Comparison of ENCODE assay signal across 10 mouse cellular contexts in the genomic region with DNA sequence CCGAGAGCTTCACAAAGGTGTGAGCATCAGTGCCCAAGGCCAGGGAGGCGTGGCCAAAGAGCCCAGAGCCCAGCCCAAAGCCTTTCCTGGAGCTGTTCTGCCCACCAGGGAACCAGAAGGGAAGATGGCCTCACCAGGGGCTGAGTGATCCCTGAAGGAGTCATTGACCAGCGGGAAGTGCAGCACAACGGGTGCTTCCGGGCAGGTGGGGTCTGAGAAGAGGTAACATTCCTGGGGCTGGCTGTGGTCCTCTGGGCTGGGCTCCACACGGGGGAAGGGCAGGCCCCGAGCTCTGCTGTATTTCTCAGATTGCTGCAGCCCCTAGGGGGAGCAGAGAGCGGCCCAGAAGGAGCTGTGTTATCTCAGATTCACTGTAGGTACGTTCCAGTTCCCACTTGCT. TPM values are rescaled to one million over a fixed set of nuclear protein-coding genes. Genes with fewer than 3 reads are reported as not detected.
DNase-seq lines count a peak whose midpoint lies in the region; ATAC-seq and TF ChIP-seq lines count a peak whose summit lies in the region.
"Had no signal": no experiment of that assay in that cellular context is flagged by ENCODE, and none has a peak within 500 bp of the region (broad histone marks: within the 10 kb centered on the region; RNA-seq: fewer than 3 reads in every experiment).

No protein-coding gene starts in this region.

- H3K4me1 ChIP-seq in heart, embryonic 10.5 days, result peaks cover 16% of the 10 kb centered on the region
- H3K4me1 ChIP-seq in heart, adult 2 months (ENCODE audit: control insufficient read depth, insufficient read depth, low read length), result no peaks in the 10 kb centered on the region
- no peaks in the 10 kb centered on the region for H3K4me1 ChIP-seq in embryonic facial prominence, embryonic 13.5 days

- peak overlapping the region; percentile 42 for H3K4me3 ChIP-seq in heart, embryonic 10.5 days
- H3K4me3 ChIP-seq in heart, adult 2 months, result no peak overlapping the region
- H3K4me3 ChIP-seq in embryonic facial prominence, embryonic 13.5 days, result peak overlapping the region; percentile 6; the same call in 1 of the 2 replicates

- H3K79me2 ChIP-seq in heart, adult 2 months (replicated peaks; ENCODE audit: control insufficient read depth, insufficient read depth, low read length), result no peaks in the 10 kb centered on the region

- ATAC-seq in embryonic facial prominence, embryonic 13.5 days (ENCODE audit: insufficient number of reproducible peaks, insufficient read depth, low FRiP score, low TSS enrichment, low read depth), result 0 out of 2 replicates have a peak, but pooled peaks have one; percentile 43
- ATAC-seq in megakaryocyte progenitor cell, adult 5-6 weeks (replicated peaks; ENCODE audit: poor library complexity), result peak; percentile 83
- ATAC-seq in erythroid progenitor cell, adult 5-6 weeks (replicated peaks; ENCODE audit: low FRiP score, poor library complexity, severe bottlenecking), result no peak
- ATAC-seq: Patski had no signal

- H3K36me3 ChIP-seq in heart, embryonic 10.5 days, result no peaks in the 10 kb centered on the region
- no peaks in the 10 kb centered on the region for H3K36me3 ChIP-seq in heart, adult 2 months (ENCODE audit: control insufficient read depth, insufficient read depth, low read length)
- no peaks in the 10 kb centered on the region for H3K36me3 ChIP-seq in embryonic facial prominence, embryonic 13.5 days

- no peak overlapping the region for H3K9ac ChIP-seq in heart, adult 2 months (ENCODE audit: low read depth, low read length)
- no peak overlapping the region for H3K9ac ChIP-seq in embryonic facial prominence, embryonic 13.5 days

- peak overlapping the region; percentile 32 for H3K4me2 ChIP-seq in embryonic facial prominence, embryonic 13.5 days

- WGBS in heart, embryonic 10.5 days, result 2% methylated on average over 9 of the region's 9 CpGs
- WGBS in heart, adult 2 months, result 5% methylated on average over 9 of the region's 9 CpGs
- WGBS in embryonic facial prominence, embryonic 13.5 days, result 6% methylated on average over 9 of the region's 9 CpGs

- DNase-seq in heart, embryonic 10.5 days (ENCODE audit: low spot score), result no peak
- no peak for DNase-seq in heart, adult 2 months
- peak; percentile 14 to 26 for DNase-seq in B cell, adult 2 months
- no peak for DNase-seq in adipocyte (ENCODE audit: low spot score)
- DNase-seq in layer of hippocampus, postnatal 36 days, result no peak

- intact Hi-C loops in heart, adult 2 months (cut with DNase I), result no loop called here

- peaks cover 41% of the 10 kb centered on the region for H3K27me3 ChIP-seq in heart, embryonic 10.5 days (ENCODE audit: insufficient read depth, poor library complexity, severe bottlenecking)
- H3K27me3 ChIP-seq in heart, adult 2 months (ENCODE audit: control insufficient read depth, insufficient read depth, low read length), result no peaks in the 10 kb centered on the region
- peaks cover 10% of the 10 kb centered on the region for H3K27me3 ChIP-seq in embryonic facial prominence, embryonic 13.5 days

- H3K27ac ChIP-seq in heart, embryonic 10.5 days, result 0 out of 2 replicates have a peak overlapping the region, but pooled peaks have one; percentile 23
- no peak overlapping the region for H3K27ac ChIP-seq in heart, adult 2 months
- H3K27ac ChIP-seq in embryonic facial prominence, embryonic 13.5 days, result no peak overlapping the region

- no peak for TF ChIP-seq POLR2A in heart, adult 2 months (IDR thresholded peaks at IDR 0.05; ENCODE audit: insufficient read depth, low read depth, low read length)

- TF ChIP-seq CTCF in heart, adult 2 months (IDR thresholded peaks at IDR 0.05), result no peak

- no peak for TF ChIP-seq EP300 in heart, adult 2 months (IDR thresholded peaks at IDR 0.05; ENCODE audit: insufficient read depth, low read depth, low read length)

- H3K9me3 ChIP-seq in heart, embryonic 10.5 days, result no peaks in the 10 kb centered on the region
- H3K9me3 ChIP-seq in embryonic facial prominence, embryonic 13.5 days, result no peaks in the 10 kb centered on the region

RNA-seq across cellular contexts. Expression of a gene that starts 20.4 kb away (rescaled TPM):
- polyA plus RNA-seq in heart, embryonic 10.5 days (2016; fragmentation: Nextera tagmentation; extraction: Ambion mirVana), result 0.04 TPM in 1 of 2 replicates, not detected in the other
- not detected for total RNA-seq in heart, adult 2 months (2021)
- not detected in 2 replicates for polyA plus RNA-seq in heart, adult 2 months (2012; rRNA removed)
- 0.11 TPM in 1 of 2 replicates, not detected in the other for polyA plus RNA-seq in embryonic facial prominence, embryonic 13.5 days (2015; fragmentation: Nextera tagmentation; extraction: Ambion mirVana)
- total RNA-seq in megakaryocyte progenitor cell, adult 5-6 weeks (2015), result not detected in 2 replicates
- total RNA-seq in megakaryocyte progenitor cell, adult 5-6 weeks (2017), result not detected in 2 replicates
- total RNA-seq in layer of hippocampus, postnatal 36 days (2021), result not detected
- total RNA-seq in erythroid progenitor cell, adult 5-6 weeks (2015; ENCODE audit: low replicate concordance), result not detected in 2 replicates
- not detected in 2 replicates for total RNA-seq in erythroid progenitor cell, adult 5-6 weeks (2017; ENCODE audit: low replicate concordance)
- total RNA-seq: liver, adult 2 months had no signal
- polyA plus RNA-seq: liver, adult 2 months; Patski had no signal

RNA-seq across cellular contexts. Expression of a gene that starts 23.5 kb away (rescaled TPM):
- 0.52 and 0.54 TPM in 2 replicates for polyA plus RNA-seq in heart, embryonic 10.5 days (2016; fragmentation: Nextera tagmentation; extraction: Ambion mirVana)
- 1 to 10 TPM; 3.5 to 4.0 TPM for total RNA-seq in heart, adult 2 months (2021)
- 5.9 and 8.4 TPM in 2 replicates for polyA plus RNA-seq in heart, adult 2 months (2012; rRNA removed)
- polyA plus RNA-seq in embryonic facial prominence, embryonic 13.5 days (2015; fragmentation: Nextera tagmentation; extraction: Ambion mirVana), result 0.07 TPM in 2 replicates
- not detected in 2 replicates for total RNA-seq in megakaryocyte progenitor cell, adult 5-6 weeks (2015)
- not detected in 2 replicates for total RNA-seq in megakaryocyte progenitor cell, adult 5-6 weeks (2017)
- 10 to 100 TPM; 10.2 to 10.3 TPM for total RNA-seq in layer of hippocampus, postnatal 36 days (2021)
- not detected in 2 replicates for total RNA-seq in erythroid progenitor cell, adult 5-6 weeks (2015; ENCODE audit: low replicate concordance)
- not detected in 2 replicates for total RNA-seq in erythroid progenitor cell, adult 5-6 weeks (2017; ENCODE audit: low replicate concordance)
- total RNA-seq: liver, adult 2 months had no signal
- polyA plus RNA-seq: liver, adult 2 months had no signal

RNA-seq across cellular contexts. Expression of a gene that starts 45.3 kb away (rescaled TPM):
- polyA plus RNA-seq in heart, embryonic 10.5 days (2016; fragmentation: Nextera tagmentation; extraction: Ambion mirVana), result 0.05 TPM in 1 of 2 replicates, not detected in the other
- not detected for total RNA-seq in heart, adult 2 months (2021)
- polyA plus RNA-seq in heart, adult 2 months (2012; rRNA removed), result 0.08 TPM in 1 of 2 replicates, not detected in the other
- polyA plus RNA-seq in embryonic facial prominence, embryonic 13.5 days (2015; fragmentation: Nextera tagmentation; extraction: Ambion mirVana), result 0.18 and 0.25 TPM in 2 replicates
- not detected in 2 replicates for total RNA-seq in megakaryocyte progenitor cell, adult 5-6 weeks (2015)
- not detected in 2 replicates for total RNA-seq in megakaryocyte progenitor cell, adult 5-6 weeks (2017)
- total RNA-seq in layer of hippocampus, postnatal 36 days (2021), result not detected
- total RNA-seq in erythroid progenitor cell, adult 5-6 weeks (2015; ENCODE audit: low replicate concordance), result not detected in 2 replicates
- not detected in 2 replicates for total RNA-seq in erythroid progenitor cell, adult 5-6 weeks (2017; ENCODE audit: low replicate concordance)
- polyA plus RNA-seq: Patski had no signal

Comparison
In these comparisons a context has a peak if more than half of its experiments do, and no peak if none do; other contexts are left out.
1. DNase-seq: peak in B cell, adult 2 months (2 of 2); none in heart, embryonic 10.5 days (single experiment), heart, adult 2 months (0 of 2), adipocyte (single experiment) and layer of hippocampus, postnatal 36 days (0 of 2).
2. RNA of a gene that starts 23.5 kb away (total RNA-seq): 10.2 to 10.3 TPM in layer of hippocampus, postnatal 36 days and 3.5 to 4.0 TPM in heart, adult 2 months; not detected in megakaryocyte progenitor cell, adult 5-6 weeks and not detected in erythroid progenitor cell, adult 5-6 weeks; every median in the first group is over 4 times any median in the second.